Mouse (Mus musculus) urinary bladder, postnatal 36 days (tissue): Measurements from ENCODE around the gene Cnpy1.

ENCODE experiments used
- DNase-seq, 2 experiments: peaks; one replicate each; pipeline ENCODE4 v3.0.0; 2022; ENCODE audit warnings: low spot score in 2 of 2, mixed read lengths in 1 of 2

Cnpy1 gene

GRCm38 (mm10) chr5:28191201-28192098, 54.2 kb downstream of the Cnpy1 start:
- DNase-seq, result no peak

- no peak for DNase-seq
These were observed 66.3 kb downstream of the Cnpy1 start for GRCm38 (mm10) chr5:28179237-28179790.

- DNase-seq, result no peak
These were observed 67.3 kb downstream of the Cnpy1 start for GRCm38 (mm10) chr5:28178322-28178721.

GRCm38 (mm10) chr5:28176585-28176984, 69.0 kb downstream of the Cnpy1 start:
- DNase-seq, result no peak

- DNase-seq, result no peak
These were observed 69.6 kb downstream of the Cnpy1 start for GRCm38 (mm10) chr5:28176023-28176422.

GRCm38 (mm10) chr5:28175570-28175919, 70.1 kb downstream of the Cnpy1 start:
- no peak for DNase-seq

- no peak for DNase-seq
These were observed 70.6 kb downstream of the Cnpy1 start for GRCm38 (mm10) chr5:28174876-28175569.

- no peak for DNase-seq
These were observed 71.5 kb downstream of the Cnpy1 start for GRCm38 (mm10) chr5:28174086-28174485.

- DNase-seq, result no peak
These were observed 71.9 kb downstream of the Cnpy1 start for GRCm38 (mm10) chr5:28173674-28174073.

- DNase-seq, result no peak
These were observed 72.5 kb downstream of the Cnpy1 start for GRCm38 (mm10) chr5:28172921-28173670.

DNA sequence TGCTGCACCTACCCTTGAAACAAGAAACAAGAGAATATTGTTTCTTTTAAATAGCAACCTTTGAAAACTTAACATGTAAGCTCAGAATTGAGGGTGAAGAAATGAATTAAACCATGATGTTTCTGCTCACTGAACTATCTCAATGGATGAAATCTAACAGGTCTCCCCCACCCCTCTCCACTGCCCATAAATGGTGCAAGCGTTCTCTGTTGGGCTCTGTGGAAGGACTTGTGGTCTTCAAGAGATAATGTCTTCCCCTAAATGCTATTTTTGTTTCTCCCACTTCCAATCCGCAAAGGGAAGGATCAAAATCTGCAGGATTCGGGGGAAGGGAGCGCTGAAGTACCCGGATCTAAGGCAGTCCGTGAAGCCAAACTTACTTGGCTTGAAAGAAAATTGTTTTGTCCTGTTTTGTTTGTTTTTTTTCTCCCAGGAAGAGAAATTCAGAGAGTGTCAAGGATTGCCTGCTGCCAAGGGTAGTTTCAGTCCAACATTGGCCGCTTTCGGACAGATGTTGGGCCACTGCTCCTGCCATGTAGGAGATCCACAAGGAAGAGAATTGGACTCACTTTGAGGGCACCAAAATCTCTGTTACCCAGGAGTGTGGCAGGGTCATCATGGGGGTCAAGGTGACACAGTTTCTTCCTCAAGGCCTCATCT, 73.2 kb downstream of the Cnpy1 start:
- DNase-seq, result no peak

- DNase-seq, result no peak
These were observed 73.9 kb downstream of the Cnpy1 start for GRCm38 (mm10) chr5:28171667-28172066.

- no peak for DNase-seq
These were observed 74.7 kb downstream of the Cnpy1 start for GRCm38 (mm10) chr5:28170892-28171291.

DNA sequence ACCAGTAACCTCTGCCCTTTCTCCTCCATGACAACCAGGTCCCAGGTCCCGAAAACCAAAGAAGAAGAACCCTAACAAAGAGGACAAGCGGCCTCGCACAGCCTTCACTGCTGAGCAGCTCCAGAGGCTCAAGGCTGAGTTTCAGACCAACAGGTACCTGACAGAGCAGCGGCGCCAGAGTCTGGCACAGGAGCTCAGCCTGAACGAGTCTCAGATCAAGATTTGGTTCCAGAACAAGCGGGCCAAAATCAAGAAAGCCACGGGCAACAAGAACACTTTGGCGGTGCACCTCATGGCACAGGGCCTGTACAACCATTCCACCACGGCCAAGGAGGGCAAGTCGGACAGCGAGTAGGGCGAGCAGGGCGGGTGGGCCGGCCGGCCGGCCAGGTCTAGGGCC, 75.5 kb downstream of the Cnpy1 start:
- DNase-seq, result no peak

DNA sequence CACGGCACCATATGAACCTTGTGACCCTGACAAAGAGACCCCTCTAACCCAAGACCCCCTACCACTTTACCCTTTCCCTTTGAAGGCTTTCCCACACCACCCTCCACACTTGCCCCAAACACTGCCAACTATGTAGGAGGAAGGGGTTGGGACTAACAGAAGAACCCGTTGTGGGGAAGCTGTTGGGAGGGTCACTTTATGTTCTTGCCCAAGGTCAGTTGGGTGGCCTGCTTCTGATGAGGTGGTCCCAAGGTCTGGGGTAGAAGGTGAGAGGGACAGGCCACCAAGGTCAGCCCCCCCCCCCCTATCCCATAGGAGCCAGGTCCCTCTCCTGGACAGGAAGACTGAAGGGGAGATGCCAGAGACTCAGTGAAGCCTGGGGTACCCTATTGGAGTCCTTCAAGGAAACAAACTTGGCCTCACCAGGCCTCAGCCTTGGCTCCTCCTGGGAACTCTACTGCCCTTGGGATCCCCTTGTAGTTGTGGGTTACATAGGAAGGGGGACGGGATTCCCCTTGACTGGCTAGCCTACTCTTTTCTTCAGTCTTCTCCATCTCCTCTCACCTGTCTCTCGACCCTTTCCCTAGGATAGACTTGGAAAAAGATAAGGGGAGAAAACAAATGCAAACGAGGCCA, 76.3 kb downstream of the Cnpy1 start:
- DNase-seq, result no peak

DNA sequence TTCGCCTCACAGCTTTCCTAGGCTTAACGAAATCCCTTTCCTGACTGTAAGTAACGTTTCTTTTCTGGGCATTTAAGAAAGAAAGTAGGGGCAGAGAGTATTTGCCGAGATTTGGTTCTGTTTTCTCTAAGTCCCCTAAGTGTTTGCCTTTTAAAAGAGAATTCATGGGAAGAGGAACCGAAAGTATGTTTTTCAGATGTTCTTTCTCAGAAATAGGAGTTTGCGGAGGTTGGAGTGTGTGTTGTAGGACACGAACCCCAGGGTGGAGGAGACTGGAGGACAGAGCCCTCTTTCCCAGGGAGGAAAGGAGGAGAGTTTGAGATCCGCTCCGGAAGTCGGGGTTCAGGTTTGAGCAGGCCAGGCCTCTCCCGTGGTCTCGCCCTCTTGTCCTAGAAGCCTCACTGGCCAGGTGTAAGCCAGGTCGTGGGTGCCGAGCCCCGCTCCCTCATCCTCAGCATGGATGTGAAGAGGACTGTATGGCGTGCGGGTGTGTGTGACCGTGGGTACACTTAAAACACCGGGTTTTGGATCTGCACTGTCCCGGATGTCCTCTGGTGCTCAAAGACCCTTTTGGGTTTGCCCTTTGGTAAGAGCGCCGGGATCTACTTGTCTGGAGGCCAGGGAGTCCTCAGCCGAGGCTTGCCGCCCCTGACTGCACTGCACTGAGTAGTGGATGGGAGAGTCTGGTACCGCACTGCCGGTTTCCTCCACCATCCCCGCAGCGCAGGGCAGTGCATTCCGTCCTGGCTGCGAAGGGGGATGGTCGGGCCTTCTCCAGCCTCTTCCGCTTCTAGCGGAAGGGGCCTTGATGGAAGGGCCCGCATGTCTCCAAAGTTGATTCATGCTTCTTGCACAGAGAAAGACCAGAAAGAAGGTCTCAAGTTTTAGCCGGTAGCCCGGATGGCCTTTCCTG, 77.1 kb downstream of the Cnpy1 start:
- no peak for DNase-seq

DNA sequence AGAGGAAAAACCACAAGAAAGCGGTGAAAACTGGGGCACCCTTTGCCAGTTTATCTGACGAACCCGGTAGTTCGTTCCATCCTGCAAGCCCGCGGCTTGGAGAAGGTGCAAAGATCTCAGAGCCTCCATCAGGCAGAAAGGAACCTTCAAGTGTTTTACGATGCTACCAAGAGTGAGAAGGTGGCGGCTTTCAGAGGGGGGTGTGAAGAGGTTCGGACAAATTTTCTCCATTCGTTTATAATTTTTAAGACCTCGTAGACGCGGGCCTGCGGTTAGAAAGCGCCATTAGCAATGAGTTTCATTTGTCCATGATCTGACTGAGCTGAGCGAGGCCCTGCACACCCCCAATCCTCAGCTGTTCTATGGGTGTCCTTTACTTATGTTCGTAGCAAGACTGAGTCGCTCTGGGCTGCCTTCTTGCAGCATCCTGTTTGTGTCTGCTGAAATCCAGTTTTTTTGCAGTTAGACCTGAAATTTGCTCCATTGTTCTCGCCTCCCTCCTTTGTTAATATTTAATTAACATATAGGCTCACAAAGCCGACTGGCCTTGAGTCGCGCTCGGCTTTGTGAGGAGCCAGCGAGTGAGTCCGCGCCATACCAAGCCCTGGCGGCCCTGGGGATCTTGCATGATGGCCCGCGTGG, 77.9 kb downstream of the Cnpy1 start:
- DNase-seq, result no peak

GRCm38 (mm10) chr5:28166256-28167231, 79.1 kb downstream of the Cnpy1 start:
- no peak for DNase-seq
